ENCODE assay signal across 20 mouse cellular contexts in the genomic region with DNA sequence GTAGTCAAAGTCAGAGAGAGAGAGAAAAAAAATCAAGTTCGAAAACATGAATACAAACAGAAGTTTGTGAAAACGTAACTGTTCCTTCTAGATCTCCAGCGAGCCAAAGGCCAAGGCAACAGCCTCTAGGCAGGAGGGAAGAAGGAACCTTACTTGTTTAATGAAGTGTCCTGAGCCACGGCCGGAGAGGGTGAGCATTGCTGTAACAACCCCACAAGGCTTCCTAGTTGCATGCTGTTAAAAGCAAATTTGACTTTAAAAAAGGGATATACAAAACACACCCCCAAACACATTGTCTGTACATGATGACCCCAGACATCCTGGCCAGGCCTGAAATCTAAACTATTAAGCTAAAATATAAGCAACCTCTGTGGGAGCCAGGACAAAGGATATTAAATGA.
A peak's percentile ranks its signal among the peaks of the same experiment; 100 is the strongest.
DNase-seq lines count a peak whose midpoint lies in the region; ATAC-seq and TF ChIP-seq lines count a peak whose summit lies in the region.
"Had no signal": no experiment of that assay in that cellular context is flagged by ENCODE, and none has a peak within 500 bp of the region (broad histone marks: within the 10 kb centered on the region; RNA-seq: fewer than 3 reads in every experiment).

No protein-coding gene starts in this region.

- H3K27ac ChIP-seq in heart, embryonic 13.5 days (replicated peaks) = 0 out of 2 replicates have a peak overlapping the region, but pooled peaks have one; percentile 13
- peak overlapping the region; percentile 67; the same call in 1 of the 2 replicates for H3K27ac ChIP-seq in lung, embryonic 14.5 days (ENCODE audit: low read depth)
- peak overlapping the region; percentile 66 for H3K27ac ChIP-seq in lung, embryonic 16.5 days (ENCODE audit: low read length)
- H3K27ac ChIP-seq: embryonic facial prominence, embryonic 15.5 days; forebrain, embryonic 15.5 days; limb, embryonic 13.5 days; midbrain, embryonic 13.5 days; stomach, postnatal 0 days had no signal

- intact Hi-C loops in heart, postnatal 25 days (cut with DNase I) = no loop called here

- no peak for ATAC-seq in heart, embryonic 13.5 days (ENCODE audit: extremely low read depth, insufficient number of reproducible peaks, low FRiP score, low TSS enrichment)
- ATAC-seq in lung, embryonic 14.5 days (ENCODE audit: insufficient read depth) = no peak
- ATAC-seq in lung, embryonic 16.5 days (ENCODE audit: low read depth) = peak; percentile 61
- ATAC-seq: CD4-positive, CD25-positive, alpha-beta regulatory T cell, adult 4 months; inflammation-experienced regulatory T-cells, adult 6 months; midbrain, embryonic 13.5 days had no signal

- H3K36me3 ChIP-seq in heart, embryonic 13.5 days = no peaks in the 10 kb centered on the region
- no peaks in the 10 kb centered on the region for H3K36me3 ChIP-seq in lung, embryonic 14.5 days (ENCODE audit: insufficient read depth)
- H3K36me3 ChIP-seq in lung, embryonic 16.5 days (ENCODE audit: control insufficient read depth, insufficient read depth, low read length) = no peaks in the 10 kb centered on the region
- H3K36me3 ChIP-seq: embryonic facial prominence, embryonic 15.5 days; forebrain, embryonic 15.5 days; heart, embryonic 12.5 days; limb, embryonic 13.5 days; midbrain, embryonic 13.5 days had no signal

- 73% methylated on average over 5 of the region's 5 CpGs for WGBS in heart, embryonic 13.5 days
- WGBS in lung, embryonic 14.5 days = 46% methylated on average over 5 of the region's 5 CpGs
- WGBS in lung, embryonic 16.5 days = 41% methylated on average over 5 of the region's 5 CpGs

- no peak overlapping the region for H3K9ac ChIP-seq in heart, embryonic 13.5 days
- H3K9ac ChIP-seq in lung, embryonic 14.5 days = no peak overlapping the region
- H3K9ac ChIP-seq in lung, embryonic 16.5 days (ENCODE audit: low read length) = no peak overlapping the region
- H3K9ac ChIP-seq: embryonic facial prominence, embryonic 15.5 days; forebrain, embryonic 15.5 days; heart, embryonic 12.5 days; limb, embryonic 13.5 days; midbrain, embryonic 13.5 days had no signal

- peaks cover 6% of the 10 kb centered on the region; the same call in 1 of the 2 replicates for H3K9me3 ChIP-seq in heart, embryonic 13.5 days
- no peaks in the 10 kb centered on the region for H3K9me3 ChIP-seq in lung, embryonic 14.5 days (ENCODE audit: low read depth, low read length)
- no peaks in the 10 kb centered on the region; the same call in 1 of the 2 replicates for H3K9me3 ChIP-seq in lung, embryonic 16.5 days (ENCODE audit: control insufficient read depth, low read length)
- H3K9me3 ChIP-seq: embryonic facial prominence, embryonic 15.5 days; forebrain, embryonic 15.5 days; heart, embryonic 12.5 days; limb, embryonic 13.5 days; midbrain, embryonic 13.5 days had no signal

- no peak overlapping the region for H3K4me2 ChIP-seq in heart, embryonic 13.5 days
- no peak overlapping the region for H3K4me2 ChIP-seq in lung, embryonic 14.5 days
- H3K4me2 ChIP-seq in lung, embryonic 16.5 days (ENCODE audit: low read depth, low read length) = no peak overlapping the region; the same call in 1 of the 2 replicates
- H3K4me2 ChIP-seq: embryonic facial prominence, embryonic 15.5 days; forebrain, embryonic 15.5 days; heart, embryonic 12.5 days; limb, embryonic 13.5 days; liver, embryonic 11.5 days; midbrain, embryonic 13.5 days had no signal

- no peaks in the 10 kb centered on the region for H3K27me3 ChIP-seq in heart, embryonic 13.5 days (replicated peaks)
- no peaks in the 10 kb centered on the region for H3K27me3 ChIP-seq in lung, embryonic 14.5 days (ENCODE audit: insufficient read depth, low read length)
- H3K27me3 ChIP-seq in lung, embryonic 16.5 days (ENCODE audit: control insufficient read depth, insufficient read depth, low read depth, low read length) = no peaks in the 10 kb centered on the region
- H3K27me3 ChIP-seq: embryonic facial prominence, embryonic 15.5 days; forebrain, embryonic 15.5 days; heart, embryonic 12.5 days; limb, embryonic 13.5 days; megakaryocyte, embryonic 14.5 days; midbrain, embryonic 13.5 days had no signal

- H3K4me1 ChIP-seq in heart, embryonic 13.5 days = peaks cover 12% of the 10 kb centered on the region
- H3K4me1 ChIP-seq in lung, embryonic 14.5 days (ENCODE audit: insufficient read depth) = peaks cover 5% of the 10 kb centered on the region; the same call in 1 of the 2 replicates
- H3K4me1 ChIP-seq in lung, embryonic 16.5 days (replicated peaks; ENCODE audit: control insufficient read depth, insufficient read depth, low read length) = peaks cover 8% of the 10 kb centered on the region
- H3K4me1 ChIP-seq: megakaryocyte, embryonic 14.5 days; midbrain, embryonic 13.5 days had no signal

- no peak overlapping the region for H3K4me3 ChIP-seq in heart, embryonic 13.5 days
- H3K4me3 ChIP-seq in lung, embryonic 14.5 days (ENCODE audit: low read depth, low read length) = no peak overlapping the region
- no peak overlapping the region for H3K4me3 ChIP-seq in lung, embryonic 16.5 days (ENCODE audit: low read length)
- H3K4me3 ChIP-seq: embryonic facial prominence, embryonic 15.5 days; forebrain, embryonic 15.5 days; heart, embryonic 12.5 days; limb, embryonic 13.5 days; megakaryocyte, embryonic 14.5 days; midbrain, embryonic 13.5 days had no signal

- DNase-seq in heart, postnatal 25 days (ENCODE audit: low spot score) = no peak
- peak; percentile 31 for DNase-seq in lung, embryonic 14.5 days
- DNase-seq in lung, adult 18-20 months = no peak
- DNase-seq in lung, postnatal 25 days (ENCODE audit: low spot score) = peak; percentile 10
- no peak for DNase-seq in adrenal gland, postnatal 4 days (ENCODE audit: low spot score in 2 of 2)
- DNase-seq in heart, adult 9 months (ENCODE audit: low spot score in 2 of 2) = no peak
- DNase-seq: thymus, adult 18-20 months; thymus, postnatal 25 days had no signal

- no peak for TF ChIP-seq CTCF in lung, embryonic 14.5 days (IDR thresholded peaks at IDR 0.05; ENCODE audit: low read depth)

Comparison
In these comparisons a context has a peak if more than half of its experiments do, and no peak if none do; other contexts are left out.
1. DNase-seq: peak in lung, embryonic 14.5 days (single experiment) and lung, postnatal 25 days (single experiment); none in heart, postnatal 25 days (single experiment), lung, adult 18-20 months (0 of 2), adrenal gland, postnatal 4 days (0 of 2) and heart, adult 9 months (0 of 2).
2. H3K27ac ChIP-seq: peak in every context shown above with its lines; median percentile 67 in lung, embryonic 14.5 days; 66 in lung, embryonic 16.5 days; 13 in heart, embryonic 13.5 days.